Mouse (Mus musculus) embryo, embryonic 10 days (tissue): ENCODE measurements around the gene Rasl11a.
"Not testable (repeated sequence)": the region's sequence is repeated elsewhere in the genome, so short reads cannot be mapped to it uniquely, and the experiment has no call there.

Experiments
- DNase-seq: peaks from one replicate; pipeline ENCODE4 v3.0.0-alpha.2; 2015; ENCODE audit warnings: low spot score

The Rasl11a gene

DNA sequence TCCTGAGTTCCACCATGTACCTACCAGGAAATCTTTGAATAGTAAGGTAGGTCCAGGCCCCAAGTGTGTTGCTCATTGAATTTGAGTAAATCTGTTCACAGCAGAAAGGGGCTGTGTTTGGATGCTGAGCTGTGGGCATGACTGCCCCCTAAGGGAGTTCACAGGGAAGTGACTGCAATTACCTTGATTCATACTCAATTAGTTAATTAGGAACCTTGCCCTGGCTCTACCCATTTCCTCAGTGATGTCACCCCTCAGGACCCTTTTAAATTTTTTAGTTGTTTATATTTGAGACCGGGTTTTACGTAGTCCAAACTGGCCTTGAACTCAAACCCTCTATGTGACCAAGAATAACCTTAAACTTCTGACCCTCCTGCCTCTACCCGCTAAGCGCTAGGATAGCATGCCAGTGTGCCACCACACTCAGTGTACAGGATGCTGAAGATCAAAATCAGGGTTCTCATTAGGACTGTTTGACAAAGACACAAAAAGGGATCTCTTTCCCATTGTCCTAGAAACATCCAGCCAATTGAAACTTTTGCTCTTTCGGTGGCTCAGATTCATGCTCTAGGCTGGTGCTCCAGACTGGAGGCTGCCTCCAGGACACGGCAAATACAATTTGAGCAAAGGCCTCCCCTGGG lies 450 bp upstream of the Rasl11a start:
- peak; percentile 52 for DNase-seq

DNA sequence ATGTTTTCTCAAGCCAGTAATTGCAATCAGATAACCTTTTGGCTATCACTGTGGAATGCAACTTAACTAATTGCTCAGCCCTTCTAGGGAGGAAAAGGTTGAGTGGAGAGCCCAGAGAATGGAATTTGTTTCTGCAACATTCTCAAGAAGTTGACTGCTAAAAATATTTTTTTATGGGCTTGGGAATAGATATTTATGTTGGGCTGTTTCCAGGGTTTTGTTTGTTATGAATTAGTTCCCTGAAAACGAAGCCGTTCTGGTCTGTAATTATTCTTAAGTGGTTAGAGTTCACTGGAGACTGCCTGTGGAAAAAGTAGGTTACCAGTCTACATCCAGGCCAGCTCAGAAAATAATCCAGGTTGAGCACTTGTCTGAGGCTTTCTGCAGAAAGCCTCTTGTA lies 1.6 kb downstream of the Rasl11a start:
- no peak for DNase-seq

DNA sequence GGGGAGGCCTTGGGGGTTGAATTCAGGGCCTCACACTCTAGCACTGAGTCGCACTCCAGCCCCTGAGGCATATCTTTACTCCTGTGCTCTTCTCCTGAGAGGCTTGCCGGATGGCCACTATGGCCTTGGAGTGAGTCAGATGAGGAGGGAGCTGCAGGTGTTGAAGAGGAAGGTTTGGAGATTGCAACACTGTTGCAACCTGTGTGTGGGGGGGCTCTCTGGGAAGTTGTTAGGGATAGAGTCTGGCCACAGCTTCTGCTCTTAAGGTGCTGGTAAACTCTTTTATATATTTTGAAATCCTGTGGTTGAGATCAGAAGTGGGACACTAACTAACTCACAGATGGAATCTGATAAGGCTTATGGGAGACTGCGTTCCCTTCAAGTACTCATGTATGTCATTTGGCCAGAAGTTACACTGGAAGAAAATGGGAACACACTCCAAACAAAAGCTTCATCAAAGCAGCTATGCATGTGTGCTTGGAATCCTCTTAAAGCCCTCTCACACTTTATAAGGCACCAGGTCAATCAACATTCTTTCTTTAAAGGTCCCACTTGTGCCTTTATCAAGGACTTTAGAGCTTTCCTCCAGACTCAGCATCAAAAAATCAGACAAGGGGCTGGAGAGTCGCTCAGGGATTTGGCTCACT lies 4.2 kb downstream of the Rasl11a start:
- no peak for DNase-seq

DNA sequence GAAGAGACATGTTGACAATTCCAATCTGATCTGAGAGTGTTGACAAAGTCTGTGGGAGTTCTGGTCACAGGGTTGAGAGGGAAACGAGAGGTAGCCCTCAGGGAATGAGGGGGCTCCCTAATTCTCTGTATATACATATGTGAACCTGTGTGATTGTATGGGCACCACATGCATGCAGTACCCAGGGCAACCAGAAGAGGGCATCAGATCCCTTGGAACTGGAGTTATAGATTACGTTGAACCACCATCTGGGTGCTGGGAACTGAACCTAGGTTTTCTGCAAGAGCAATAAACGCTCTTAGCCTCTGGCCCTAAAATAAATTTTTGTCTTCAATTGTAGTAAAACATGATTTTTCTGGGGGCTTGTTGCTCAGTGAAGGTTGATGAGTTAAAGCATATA lies 11.2 kb downstream of the Rasl11a start:
- no peak for DNase-seq

DNA sequence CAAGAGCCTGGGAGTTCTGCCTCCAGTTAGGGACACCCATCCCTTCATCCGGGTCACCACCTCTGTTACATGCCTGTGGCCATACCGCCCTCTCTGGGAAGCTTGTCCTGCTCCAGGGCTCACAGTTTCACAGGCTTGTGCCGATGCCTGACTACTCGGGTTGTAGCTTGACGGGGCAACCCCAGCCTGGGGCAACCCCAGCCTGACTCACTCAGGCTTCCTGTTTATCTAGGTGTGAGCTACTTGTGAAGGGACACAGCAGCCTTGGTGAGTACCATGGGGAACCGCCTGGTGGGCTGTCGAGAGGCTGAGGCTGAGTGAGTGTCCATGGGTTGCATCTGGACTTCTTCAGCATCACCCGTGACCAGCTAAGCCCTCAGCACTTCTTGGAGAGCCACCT lies 12.7 kb downstream of the Rasl11a start:
- DNase-seq: no peak

DNA sequence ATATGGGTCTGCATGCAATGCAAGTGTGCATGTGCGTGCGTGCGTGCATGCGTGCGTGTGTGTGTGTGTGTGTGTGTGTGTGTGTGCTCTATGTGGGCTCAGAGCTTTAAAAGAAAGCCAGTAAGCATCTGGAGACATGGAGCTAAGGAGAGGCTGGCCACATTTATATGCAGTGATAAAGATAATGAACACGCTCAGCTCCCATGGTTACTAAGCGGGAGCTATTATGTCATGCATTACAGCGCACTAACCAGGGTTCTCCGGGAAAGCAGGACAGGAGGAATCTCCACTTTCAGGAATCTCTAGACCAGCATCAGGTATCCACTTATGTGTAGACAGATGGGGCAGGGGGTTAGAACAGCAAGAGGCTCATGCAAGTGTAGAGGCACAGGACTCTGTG lies 13.9 kb downstream of the Rasl11a start:
- no peak for DNase-seq

DNA sequence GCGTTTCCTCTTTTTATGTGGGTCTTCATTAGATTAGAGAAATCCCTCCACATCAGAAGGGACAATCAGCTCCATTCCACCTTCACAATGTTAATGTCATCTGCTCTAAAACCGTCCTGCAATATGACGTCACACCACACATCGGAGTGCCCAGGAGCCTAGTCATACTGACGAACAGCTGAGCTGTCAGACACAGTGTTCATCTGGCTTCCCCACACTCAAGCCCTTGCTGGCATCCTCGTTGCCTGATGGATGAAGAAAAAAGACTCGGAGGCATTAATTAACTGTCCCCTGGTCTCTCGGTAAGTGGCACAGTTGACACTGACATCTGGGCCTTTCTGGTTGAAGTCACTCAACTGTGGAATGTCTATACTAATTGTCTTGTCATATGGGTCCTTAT lies 14.4 kb downstream of the Rasl11a start:
- DNase-seq: no peak

DNA sequence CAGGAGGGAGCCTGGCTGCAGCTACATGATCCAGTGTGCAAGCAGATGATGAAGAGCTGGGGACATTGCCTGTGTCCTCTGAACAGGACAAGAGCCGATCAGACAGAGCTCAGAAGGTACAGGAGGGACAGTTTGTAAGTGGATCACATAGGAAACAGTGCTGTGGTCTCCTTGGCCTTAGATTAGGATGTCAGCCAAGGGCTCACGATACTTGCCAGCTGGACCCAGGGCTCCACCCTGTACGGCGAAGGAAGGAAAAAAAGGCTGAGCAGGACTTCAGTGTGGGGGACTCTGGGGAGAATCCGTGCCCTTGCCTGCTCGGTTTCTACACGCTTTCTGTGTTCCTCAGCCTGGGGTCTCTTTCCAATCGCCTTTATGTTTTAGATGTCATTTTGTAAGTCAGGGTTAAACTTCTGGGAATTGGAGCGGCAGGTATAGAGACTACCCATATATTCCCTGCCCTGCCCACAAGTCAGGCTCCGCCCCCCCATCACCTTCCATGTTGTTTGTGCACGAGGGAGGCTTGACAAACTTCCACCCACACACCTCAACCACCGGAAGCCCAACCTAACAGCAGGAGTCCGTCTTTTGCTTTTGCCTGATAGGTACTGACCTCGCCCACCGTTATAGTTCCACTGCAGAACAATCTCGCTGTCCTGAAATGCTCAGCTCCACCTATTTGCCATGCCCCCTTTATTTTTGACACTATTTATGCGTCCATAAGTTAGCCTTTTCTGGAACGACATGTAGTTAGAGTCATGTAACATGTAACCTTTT lies 15.5 kb downstream of the Rasl11a start:
- DNase-seq: no peak

DNA sequence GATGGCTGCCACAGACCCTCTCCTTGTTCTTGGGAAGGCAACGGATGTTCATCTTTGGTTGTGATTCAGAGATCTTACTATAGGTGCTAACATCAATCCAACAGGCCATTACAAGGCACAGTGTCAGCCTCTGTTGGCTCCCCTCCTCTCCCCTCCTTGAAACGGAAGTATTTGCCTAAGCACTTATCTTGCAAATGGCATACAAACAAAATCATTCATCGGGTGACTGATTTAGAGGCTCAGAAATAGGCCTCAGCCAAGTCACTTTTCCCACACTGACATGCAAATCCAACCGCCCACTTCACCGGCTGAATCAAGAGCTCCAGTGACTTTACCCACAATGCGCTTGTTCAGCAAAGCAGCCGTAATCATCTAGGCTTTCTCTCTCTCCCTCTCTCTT lies 16.7 kb downstream of the Rasl11a start:
- no peak for DNase-seq

DNA sequence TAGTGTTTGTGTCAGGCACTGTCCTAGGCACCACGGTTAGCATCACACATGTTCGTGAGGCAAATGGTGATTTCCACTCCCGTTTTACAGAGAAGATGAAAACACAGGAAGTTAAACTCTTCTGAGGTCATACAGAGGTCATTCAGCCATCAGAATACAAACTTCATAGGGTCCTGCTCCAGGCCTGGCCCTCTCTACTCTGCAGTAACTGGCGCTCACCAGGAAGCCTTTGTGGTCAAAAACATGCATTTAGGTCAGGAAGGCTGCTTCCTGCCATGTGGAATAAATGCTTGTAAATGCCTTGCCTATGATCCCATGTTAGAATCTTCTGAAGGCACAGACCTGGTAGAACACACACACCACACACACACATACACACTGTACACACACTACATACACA lies 20.6 kb downstream of the Rasl11a start:
- no peak for DNase-seq

DNA sequence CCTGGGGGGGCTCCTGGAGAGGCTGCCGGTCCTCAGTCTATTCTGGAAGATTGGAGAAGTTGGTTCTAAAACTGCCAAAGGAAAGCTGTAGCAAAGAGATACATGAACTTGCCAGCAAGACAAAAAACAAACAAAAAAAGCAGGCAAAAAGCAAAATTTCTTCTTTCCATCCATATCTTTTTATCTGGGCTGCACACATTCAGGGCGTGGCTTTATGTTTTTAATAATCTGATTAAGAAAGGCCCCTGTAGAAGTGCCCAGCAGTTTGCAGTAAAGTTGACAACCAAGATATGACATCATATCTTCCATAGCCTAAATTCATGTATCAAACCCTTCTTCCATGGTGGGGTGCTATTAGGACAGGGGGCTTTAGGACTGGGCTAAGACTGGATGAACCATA lies 21.4 kb downstream of the Rasl11a start:
- no peak for DNase-seq

DNA sequence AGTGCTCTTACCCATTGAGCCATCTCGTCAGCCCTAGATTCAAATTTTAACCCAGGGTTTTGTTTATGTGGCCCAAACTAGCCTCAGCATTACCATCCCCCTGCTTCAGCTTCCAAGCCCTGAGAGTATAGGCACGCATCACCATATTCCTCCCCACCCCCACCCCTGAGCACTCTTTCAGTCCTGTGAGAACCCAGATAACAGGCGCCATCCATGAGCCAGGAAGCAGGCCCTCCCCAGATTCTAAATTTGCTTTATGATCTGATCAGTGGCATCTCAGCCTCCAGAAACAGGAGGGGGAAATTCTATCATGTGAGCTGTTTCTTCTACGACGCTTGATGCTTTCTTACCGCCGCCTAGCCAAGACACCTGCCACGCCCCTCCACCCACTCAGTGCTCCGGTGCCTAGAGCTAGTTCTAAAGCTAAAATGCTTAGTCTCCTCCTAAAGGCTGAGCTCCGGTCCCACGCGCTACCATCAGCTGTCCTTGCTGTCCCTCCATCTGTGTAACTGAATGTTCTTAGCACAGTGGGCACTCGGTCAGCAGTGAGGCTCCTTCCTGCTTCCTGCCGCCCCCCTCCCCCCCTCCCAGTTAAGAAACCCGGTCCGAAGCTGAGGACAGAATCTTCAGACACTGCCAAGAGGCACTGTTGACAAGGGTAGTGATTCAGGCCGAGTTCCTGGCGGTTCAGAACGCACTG lies 22.5 kb downstream of the Rasl11a start:
- peak; percentile 20 for DNase-seq

DNA sequence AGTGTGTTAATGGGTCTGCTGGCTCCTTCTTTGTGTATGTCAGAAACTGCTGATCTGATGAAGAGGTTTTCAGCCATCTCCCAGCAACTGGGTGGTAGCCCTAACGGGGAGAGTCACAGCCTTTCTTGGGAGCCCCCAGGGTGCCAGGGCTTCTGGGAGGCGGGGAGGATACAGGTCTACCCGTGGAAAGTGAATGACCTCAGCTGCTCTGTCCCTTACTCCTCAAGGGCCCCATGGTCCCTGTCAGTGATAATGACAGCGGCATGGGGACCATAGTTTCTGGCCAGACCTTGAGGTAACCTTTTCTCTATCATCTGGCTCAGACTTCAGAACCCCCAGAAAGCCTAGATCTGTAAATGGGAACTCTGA lies 23.1 kb downstream of the Rasl11a start:
- no peak for DNase-seq

DNA sequence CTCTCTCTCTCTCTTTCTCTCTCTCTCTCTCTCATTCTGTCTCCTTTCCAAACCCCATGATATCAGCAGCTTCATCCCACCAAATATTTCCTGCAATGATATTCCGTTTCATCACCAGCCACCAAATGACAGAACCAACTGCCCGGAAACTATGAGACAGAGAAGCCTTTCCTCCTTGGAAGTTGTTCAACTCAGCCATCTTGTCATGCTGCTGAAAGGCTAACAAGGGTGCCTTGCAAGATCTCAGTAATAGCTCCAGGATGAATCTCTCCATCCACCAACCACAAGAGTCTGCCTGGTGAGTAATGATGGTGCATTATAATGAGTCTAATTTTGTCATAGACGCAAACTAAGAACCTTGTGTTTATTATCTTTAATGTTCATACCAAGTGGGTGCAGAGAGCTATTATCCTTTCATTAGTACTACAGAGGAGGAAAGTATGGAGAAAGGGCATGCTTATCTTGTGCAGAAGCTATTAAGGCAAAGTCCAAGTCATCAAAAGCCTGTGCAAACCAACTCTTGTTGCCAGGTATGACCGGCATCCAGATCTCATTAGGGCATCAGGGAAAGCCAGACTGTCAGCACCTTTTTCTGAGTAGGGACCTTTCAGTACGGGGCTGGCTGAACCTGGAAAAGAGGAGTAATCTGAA lies 28.2 kb downstream of the Rasl11a start:
- no peak for DNase-seq

DNA sequence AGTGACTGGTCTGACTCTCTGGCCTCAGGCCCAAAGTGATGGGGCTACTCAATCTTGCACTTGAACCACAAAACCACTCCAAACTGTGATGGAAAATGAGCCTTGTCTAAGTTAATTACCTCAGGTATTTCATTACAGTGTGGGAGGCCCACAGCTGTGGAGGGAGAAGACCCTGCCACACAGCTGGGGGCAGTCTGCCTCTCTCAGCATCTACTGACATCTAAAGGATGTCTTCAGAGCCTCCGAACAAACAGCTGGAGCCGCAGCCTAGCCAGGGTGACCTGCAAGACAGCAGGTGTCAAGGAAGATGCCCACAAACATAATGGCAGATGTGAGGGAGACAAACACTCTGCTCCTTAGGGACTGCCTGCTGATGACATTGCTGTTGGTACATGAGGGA lies 31.2 kb downstream of the Rasl11a start:
- DNase-seq: no peak

DNA sequence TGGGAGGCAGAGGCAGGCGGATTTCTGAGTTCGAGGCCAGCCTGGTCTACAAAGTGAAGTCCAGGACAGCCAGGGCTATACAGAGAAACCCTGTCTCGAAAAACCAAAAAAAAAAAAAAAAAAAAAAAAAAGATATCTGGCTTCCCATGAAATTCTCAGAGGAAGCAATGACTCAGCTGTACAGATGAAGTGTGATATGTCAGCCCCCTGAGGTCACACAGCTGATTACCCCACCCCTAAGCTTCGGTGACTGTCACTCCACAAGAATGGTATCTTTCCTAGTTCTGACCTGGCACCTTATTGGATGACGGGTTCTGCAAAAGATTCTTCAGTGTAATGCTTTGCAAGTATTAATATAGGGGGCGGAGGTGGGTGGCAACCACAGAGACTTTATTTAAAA lies 33.0 kb downstream of the Rasl11a start:
- DNase-seq: not testable (repeated sequence)

DNA sequence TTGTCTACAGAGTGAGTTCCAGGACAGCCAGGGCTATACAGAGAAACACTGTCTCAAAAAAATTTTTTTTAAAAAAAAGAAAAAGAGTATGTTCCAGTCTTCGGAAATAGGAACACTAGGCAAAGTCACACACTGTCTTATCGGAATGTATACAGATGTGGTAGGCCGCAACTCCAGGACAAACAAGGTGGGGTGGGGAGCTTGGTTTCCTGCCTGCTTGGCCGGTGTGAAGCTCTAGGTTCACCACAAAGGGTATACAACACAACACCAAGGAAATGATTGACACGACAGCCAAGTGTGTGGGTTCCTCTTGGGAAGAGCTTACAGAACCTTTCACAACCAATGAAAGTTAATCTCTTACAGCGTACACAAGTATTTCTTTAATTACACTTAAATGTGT lies 37.4 kb downstream of the Rasl11a start:
- no peak for DNase-seq

DNA sequence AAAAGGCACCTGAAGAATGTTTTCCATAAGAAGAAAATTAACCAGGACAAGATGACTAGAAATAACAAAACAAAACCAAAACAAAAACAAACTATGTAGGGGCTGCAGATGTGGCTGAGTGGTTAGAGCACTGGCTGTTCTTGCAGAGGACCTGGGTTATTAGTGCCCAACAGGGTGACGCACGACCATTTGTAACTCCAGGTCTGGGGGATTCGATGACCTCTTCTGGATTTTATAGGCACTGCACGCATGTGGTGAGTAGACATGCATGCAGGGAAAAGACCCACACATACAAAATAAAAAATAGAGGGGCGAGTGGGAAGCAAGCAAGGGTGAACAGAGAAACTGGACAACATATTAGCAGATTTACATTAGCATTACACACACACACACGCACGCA lies 38.2 kb downstream of the Rasl11a start:
- DNase-seq: no peak

DNA sequence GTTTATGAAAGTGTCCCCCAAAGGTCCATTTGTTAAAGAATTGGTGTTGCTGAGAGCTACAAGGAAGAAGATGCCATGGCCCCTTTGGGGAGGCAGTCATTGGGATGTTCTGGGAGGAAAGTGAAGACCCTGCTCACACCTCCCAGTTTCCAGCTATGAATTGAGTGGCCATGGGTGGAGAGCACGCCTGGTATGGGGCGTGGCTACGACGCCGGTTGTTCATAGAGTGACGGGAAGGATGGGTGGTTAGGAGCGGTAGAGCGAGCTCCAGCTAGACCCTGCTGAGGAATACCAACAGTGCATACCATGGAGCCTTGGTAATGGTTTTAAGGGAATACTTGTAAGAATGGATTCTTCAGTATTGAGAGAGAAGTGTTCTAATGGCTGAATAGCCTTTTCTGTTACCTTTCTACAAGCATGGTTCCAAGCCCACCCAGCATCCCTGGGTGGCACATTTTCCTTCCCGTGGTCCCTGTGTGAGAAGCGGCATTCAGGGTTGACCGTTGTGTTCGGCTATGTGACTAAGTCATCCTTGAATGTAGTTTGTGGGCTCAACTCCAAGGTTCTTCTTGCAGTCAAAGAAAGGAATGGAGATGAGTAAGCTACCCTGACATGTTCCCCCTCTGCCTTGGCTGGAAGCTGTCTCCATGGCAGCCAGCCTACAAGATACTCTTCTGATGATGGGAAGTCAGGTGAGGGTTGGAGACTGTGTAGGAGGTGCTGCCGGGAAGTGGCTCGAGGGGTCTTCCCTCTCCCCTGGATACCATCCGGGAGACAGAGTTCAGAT lies 38.8 kb downstream of the Rasl11a start:
- DNase-seq: no peak

DNA sequence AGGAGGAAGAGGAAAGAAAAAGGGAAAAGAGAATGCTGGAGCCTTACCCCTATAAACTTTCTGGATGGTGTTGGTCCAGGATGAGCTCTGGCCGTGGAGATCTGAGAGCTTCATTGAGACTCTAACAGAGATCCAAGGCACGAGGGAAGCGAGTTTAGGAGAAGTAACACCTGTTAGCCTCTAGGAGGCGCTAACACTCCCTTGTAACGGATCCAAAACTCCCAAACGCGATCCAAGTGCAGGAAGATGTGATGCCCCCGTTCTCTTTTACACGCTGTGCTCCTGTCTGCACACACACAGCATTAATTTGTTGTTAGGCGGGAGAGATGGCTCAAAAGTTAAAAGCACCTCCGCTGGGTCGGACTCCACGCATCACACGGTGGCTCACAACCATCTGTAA lies 46.3 kb downstream of the Rasl11a start:
- DNase-seq: peak; percentile 84

DNA sequence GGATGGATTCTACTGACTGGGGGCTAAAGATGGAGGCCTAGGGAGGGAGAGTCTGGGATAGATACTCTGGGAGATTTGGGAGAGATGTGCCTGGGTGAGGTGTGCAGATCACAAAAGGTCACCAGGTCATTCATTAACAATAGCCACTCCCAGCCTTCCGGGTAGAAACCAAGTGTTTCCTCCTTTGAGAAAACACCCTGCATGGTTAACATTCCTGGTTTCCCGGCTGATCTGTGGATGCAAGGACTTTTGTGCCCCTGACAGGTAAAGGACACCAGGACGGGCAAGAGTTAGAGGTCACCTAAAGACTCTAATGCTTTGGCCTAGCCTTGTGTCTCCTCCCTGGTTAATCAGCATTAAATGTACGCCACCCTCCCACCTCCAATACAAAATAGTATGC lies 48.0 kb downstream of the Rasl11a start:
- no peak for DNase-seq
